Mouse (Mus musculus): Measurements from ENCODE around the gene Lsm14b.

DNA sequence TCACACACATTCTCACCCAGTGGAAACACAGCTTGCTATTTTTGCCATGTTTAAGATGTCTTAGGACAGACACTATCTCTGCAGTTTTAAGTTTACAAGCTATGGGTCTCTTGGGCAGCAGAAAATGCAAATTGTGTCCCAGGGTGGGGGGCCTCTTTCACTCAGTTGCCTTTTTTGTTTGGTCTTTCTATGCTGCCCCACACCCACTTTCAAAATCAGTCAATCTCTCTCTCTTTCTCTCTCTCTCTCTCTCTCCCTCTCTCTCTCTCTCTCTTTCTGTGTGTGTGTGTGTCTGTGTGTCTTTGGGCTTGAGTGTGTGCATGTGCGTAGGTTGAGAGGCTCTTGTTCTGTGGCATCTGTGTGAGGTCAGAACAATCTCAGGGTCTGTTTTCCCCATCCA, 39.1 kb upstream of the Lsm14b start:
- 0 out of 2 replicates have a peak, but pooled peaks have one; percentile 38 for TF ChIP-seq TCF12 (IDR thresholded peaks at IDR 0.05; ENCODE audit: low read depth, low read length)
- no peak for TF ChIP-seq CTCF (conservative IDR thresholded peaks at IDR 0.05 in 1 of 2, IDR thresholded peaks at IDR 0.05 in 1 of 2; ENCODE audit: low read depth in 2 of 2, low read length in 2 of 2)
- TF ChIP-seq USF2 (conservative IDR thresholded peaks at IDR 0.05; ENCODE audit: low read depth, low read length) = no peak
- no peak for TF ChIP-seq MAX (IDR thresholded peaks at IDR 0.05; ENCODE audit: low read length)
- no peak for TF ChIP-seq MXI1 (IDR thresholded peaks at IDR 0.05; ENCODE audit: low read depth, low read length)
- TF ChIP-seq ZC3H11A (IDR thresholded peaks at IDR 0.05; ENCODE audit: low read depth, low read length) = no peak
- TF ChIP-seq IRF4 (IDR thresholded peaks at IDR 0.05; ENCODE audit: low read depth, low read length) = peak; percentile 90
- no peak for TF ChIP-seq NELFE (IDR thresholded peaks at IDR 0.05; ENCODE audit: low read depth, low read length)
